Mouse (Mus musculus) gastrocnemius, postnatal 14 days (tissue): ENCODE measurements around the gene Vps50. TPM values are rescaled to one million over a fixed set of nuclear protein-coding genes. Genes with fewer than 3 reads are reported as not detected.
"Not testable (repeated sequence)": the region's sequence is repeated elsewhere in the genome, so short reads cannot be mapped to it uniquely, and the experiment has no call there.

Source experiments
- DNase-seq: peaks from one replicate; pipeline ENCODE4 v3.0.0; 2021; ENCODE audit warnings: mixed read lengths
- intact Hi-C: fragments of 180-260 bp; cut with DNase I; formaldehyde crosslinking; loops from one replicate; pipeline ENCODE4 v1.15.1; 2025; ENCODE audit warnings: low total_unique reads
- long read RNA-seq, 2 experiments: library from polyadenylated mRNA; stranded (forward); transcript quantifications; one replicate each; pipeline ENCODE4 v2.0.0; 2021
- total RNA-seq, 2 experiments: library from RNA; stranded (reverse); gene quantifications; 2 replicates each; pipeline ENCODE4 v1.2.3; 2021

Vps50 gene
- 10 to 100 TPM; 13.9 to 15.1 TPM for total RNA-seq
- long read RNA-seq, experiment 1, transcript Vps50-201 (28 exons, 3,788 nt) = major isoform, 6 of 13 reads
- long read RNA-seq, experiment 1, partial matches to known transcripts = 1 of 13 reads
- long read RNA-seq, experiment 1, other reads (novel, unspliced or antisense) = 4 of 13 reads
- long read RNA-seq, experiment 2, full-length matches to known transcripts = 19 of 24 reads
- long read RNA-seq, experiment 2, partial matches to known transcripts = 4 of 24 reads
- long read RNA-seq, experiment 2, other reads (novel, unspliced or antisense) = 1 of 24 reads

DNA sequence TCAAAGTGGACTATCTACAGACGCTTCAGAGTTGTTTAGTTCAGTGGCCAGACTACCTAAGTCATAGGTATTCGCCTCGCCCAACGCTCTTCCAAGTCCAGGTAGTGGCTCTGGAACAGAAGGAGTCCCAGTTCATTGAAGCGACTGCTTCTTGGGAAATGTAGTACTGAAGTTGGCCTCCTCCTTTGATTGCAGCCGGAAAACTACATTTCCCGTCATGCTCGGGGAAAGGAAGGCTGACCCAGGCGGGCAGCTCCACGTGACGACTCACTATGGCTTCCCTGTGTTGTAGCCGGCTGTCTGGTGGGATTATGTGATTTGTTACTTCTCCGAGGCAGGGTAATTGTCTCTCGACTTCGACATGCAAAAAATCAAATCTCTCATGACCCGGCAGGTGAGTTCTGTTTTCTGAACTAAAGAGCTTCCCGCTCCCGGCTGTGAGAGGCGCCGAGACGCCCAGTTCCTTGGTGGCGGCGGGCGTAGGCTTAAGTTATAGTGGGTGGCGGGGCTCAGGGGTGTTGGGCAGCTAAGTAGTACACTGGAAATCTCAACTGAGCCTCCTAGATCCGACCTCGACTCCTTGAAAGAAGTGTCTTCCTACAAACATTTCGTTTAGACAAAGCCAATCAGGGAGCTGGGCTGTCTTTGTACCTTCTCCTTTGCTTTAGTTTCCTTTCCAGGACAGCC lies at the start of gene Vps50, which contains the start of gene Hepacam2:
Gene Vps50, plus strand, starts transcription at position 221 of the 687 bp plus-strand sequence.
Gene Hepacam2, minus strand, starts transcription at position 137 of the 687 bp plus-strand sequence.
- intact Hi-C loops = no loop called here

DNA sequence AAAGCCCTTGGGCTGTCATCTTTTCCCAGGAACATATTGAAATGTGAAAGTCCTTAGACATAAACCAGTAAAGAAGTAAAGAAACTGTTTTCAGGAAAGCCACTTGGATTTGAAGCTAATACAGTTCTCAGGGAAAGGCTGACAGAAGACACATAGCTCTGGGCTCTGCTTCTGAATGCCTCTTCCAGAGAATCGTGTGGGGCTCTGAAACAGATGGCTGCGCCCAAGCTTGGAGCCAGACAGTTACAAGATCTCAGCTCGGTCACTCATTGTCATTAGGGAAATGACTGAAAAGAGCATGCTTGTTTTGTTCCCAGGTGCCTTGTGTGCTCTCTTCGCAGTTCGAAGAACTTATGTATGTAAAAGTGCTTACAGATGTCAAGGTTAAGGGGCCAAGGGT lies 43.8 kb upstream of the Vps50 start:
- intact Hi-C loops = no loop called here
- DNase-seq = no peak

More for the DNA sequence above, at the start of gene Vps50, which contains the start of gene Hepacam2:
- peak; percentile 86 for DNase-seq

DNA sequence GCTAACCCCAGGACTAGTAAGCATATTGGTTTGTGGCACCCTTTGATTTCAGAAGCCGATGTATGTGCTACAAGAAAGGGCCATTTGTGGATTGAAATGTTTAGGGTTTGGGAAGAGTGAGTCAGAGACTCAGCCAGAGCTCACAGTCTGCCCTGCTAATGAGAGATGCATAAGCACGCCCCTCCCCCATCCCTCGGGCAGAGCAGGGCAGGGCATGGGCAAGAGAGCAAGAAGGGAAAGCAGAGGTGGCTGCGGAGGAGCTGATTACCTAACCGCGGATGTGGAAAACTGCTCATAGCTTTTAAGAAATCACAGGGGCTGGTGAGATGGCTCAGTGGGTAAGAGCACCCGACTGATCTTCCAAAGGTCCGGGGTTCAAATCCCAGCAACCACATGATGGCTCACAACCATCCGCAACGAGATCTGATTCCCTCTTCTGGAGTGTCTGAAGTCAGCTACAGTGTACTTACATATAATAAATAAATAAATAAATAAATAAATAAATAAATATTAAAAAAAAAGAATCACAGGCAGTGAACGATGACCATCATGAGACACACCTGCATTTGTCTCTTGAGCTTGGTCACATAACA lies 42.1 kb upstream of the Vps50 start:
- intact Hi-C loops = no loop called here
- no peak for DNase-seq

DNA sequence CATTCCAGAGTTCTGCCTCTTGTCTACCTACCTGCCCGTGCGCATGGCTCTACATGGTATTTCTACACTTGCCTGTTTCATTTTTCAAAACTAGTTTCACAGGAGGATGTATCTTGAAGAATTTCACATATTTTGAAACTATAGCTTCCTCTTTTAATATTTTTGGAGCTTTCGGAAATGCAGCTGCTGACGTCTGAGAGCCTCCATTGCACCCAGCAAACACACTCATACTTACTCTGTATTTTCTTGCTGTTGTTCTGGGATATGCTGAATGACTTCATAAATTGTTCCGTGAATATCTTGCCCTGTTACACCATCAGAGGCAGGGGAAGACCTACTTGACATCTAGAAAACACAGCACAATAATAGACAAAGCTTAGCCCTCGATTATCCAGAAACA lies 35.2 kb upstream of the Vps50 start:
- intact Hi-C loops = no loop called here
- no peak for DNase-seq

DNA sequence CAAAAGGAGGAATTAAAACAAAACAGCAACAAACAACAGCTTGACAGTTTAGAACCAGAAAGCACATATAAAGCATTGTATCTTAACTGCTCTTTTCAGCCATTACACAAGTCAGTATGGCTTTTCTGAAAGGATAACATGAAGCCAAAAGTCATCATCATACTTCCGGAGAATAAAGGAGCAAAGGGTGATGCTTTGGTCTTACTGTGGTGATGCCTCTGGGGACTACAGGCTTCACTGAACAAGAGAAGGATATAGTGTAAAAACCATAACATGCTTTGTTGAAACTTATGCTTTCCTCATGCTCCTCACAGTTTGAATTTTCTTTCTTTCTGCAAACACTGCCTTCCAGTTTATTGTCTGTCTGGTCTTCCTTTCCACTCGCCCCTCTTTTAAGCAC lies 34.6 kb upstream of the Vps50 start:
- intact Hi-C loops = no loop called here
- no peak for DNase-seq

DNA sequence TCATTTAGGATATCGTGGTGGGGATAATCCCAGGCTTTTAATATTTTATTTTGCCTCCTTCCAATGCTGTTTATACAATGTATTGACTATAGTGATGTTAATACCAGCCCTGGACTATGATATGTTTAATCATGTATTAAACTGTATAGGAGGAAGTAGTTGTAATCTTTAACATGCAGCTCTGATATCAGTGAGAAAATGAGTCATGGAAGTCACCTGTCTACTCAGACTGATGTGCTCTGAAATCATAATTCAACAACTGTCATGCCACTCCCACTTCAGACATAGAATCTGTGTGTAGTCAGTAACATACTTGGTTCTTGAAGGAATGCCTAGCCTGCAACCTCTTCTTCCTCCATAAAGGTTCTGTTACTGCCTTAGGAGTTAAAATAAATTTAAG lies 29.6 kb upstream of the Vps50 start:
- no peak for DNase-seq
- intact Hi-C loops = no loop called here

DNA sequence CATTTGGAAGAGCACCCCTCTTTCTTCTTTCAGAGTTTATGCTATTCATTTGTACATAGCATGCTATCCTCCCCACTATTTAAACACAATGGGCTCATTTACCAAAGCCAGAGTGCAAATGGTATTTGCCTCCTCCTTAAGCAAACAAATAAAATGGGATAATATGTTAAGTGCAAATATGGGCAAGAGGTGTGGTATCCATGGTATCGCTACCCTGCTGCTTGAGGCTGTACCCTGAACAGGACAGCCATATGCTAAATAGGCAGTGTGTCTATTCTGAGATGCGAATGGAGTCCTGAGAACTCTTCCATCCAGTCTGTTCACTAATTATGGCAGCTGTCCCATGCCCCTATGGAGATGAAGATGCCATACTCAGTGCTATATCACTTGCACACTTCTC lies 27.5 kb upstream of the Vps50 start:
- DNase-seq = no peak
- intact Hi-C loops = no loop called here

DNA sequence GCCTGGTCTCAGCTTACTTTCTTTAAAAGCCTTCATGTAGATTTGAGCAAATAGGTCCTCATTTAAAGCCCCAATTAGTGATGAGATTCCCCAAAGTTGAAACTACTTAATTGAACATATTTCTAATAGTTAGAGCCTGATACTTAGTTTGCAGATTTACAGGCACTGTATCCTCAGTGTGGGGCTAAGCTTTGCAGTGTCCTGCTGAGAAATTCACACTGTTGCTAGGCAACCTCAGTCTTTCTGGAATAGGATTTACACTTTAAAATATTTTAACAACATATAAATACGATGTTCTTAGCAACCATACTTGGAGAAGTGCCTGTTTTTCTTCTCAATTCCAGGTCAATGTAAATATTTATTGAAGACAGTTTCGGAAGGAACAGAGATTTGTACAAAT lies 21.9 kb upstream of the Vps50 start:
- DNase-seq = no peak
- intact Hi-C loops = no loop called here

DNA sequence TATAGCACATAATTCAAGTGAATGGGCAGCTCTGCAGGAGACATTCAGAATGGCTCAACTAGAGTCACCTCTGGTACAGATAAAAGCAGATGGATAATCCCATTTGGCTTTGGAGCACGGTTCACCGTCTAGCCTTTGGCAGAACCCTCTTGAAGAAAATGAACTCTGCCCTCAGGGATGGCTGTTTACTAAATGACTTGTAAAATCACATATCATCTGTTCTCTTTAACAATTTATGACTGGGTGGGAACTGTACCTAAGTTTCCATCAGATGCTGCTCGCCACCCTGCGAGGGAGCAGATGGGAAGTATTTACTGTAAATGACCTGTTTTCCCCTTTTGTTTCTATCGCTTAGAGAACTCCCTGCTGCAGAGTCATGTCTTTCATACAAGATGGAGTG lies 18.3 kb upstream of the Vps50 start:
- intact Hi-C loops = no loop called here
- no peak for DNase-seq

DNA sequence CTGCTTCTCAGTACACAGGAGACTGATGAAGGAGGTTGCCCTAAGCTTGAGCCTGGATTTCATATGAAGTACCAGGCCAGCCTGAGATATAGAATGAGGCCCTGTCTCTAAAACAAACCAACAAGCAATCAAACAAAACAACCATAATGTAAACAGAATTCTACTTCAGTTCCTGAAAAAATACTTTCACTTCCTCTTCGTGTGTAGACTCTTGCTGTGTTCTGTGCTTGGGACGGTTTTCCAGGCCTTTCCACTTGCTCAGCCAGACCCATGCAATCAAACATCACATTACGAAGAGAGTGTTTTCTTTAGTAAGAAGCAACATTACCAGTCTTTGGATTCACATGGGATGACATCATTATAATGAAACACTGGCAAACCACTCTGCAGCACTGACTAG lies 16.5 kb upstream of the Vps50 start:
- DNase-seq = no peak
- intact Hi-C loops = no loop called here

DNA sequence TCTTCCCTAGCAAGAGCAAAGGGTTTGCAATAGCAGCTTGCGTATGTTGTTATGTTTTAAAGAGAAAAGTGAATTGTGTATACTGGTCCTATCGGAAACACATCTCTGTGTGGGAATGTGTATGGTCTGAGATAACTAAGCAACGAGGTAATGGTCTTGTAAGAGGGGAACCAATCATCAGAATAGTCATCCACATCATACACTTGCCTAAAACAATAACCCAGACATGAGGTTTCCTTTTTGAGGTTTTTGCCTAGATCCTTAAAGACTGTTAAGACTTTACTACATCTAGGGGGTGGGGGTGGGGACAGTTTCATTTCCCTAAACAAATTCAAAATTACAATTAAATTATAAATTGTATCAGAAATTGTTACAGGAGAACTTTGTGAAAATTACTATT lies 13.0 kb upstream of the Vps50 start:
- DNase-seq = no peak
- intact Hi-C loops = no loop called here

DNA sequence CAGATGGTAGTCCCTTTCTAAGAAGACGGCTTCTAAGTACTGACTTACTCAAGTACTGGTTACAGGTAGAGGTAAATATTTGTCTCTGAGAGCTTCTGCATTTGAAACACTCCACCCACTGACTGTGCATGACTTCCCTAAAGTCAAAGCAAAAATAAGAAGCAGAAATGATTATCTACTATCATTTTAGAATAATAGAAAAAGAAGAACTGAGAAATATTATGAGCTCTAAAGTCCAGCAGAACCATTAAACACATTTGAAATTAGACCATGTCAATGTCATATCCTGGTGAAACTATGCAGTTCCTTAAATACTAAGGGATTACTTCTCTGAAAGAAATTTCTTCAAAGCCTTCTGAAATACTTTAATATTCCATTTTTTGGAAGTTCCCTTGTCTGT lies 10.8 kb upstream of the Vps50 start:
- intact Hi-C loops = no loop called here
- no peak for DNase-seq

DNA sequence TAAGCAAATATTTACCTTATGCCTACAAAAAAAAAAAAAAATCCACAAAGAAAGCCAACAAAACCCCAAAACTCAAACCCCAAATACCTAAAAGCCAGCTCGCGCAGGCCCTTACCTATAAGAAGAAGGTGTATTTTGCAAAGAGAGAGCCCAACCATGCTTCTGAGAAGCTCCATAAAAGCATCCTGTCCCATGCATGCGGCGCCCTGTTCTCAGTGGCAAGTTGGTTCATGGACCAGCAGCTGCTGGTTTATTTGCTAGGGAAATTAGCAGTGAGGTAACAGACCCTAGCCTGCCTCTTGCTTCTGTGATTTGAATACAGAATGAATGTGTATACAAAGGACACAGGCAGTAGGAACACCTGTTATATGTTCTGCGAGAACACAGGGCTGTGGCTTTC lies 3.9 kb upstream of the Vps50 start:
- intact Hi-C loops = no loop called here
- no peak for DNase-seq

DNA sequence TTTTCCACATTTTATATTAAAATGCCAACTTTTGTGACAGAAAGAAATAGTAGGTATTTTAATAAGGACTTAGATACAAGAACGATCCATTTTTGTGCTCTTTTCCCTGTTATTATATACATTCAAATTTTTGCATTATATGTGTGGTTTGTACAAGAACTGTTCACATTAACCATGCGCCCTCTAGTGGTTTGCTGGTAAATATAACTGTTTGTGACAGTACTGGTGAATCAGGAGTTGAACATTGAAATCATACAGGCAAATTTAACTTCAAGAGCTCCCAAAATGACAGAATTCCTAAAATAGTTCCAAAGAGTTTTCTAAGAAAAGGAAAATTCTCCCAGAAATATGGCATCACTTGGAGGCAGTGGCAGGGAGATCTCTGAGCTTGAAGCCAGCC lies 2.0 kb upstream of the Vps50 start:
- no peak for DNase-seq
- intact Hi-C loops = no loop called here

DNA sequence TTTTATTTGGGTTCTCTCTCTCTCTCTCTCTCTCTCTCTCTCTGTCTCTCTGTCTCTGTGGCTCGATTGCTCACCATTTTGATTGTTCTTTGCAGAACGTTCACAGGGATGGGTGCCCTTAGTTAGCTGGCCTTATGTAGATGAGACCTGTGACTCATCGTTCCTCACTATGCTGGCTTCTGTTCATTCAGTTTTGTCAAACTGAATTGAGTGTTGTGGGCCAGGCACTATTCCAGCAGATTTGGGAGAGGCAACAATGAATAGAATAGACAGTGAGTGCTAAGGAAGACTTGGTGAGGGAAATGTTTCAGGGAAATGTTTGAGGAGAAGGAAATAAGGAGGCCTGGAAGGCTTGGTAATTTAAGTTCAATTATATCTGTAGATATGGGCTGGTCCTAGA lies 2.1 kb downstream of the Vps50 start:
- no peak for DNase-seq
- intact Hi-C loops = no loop called here

DNA sequence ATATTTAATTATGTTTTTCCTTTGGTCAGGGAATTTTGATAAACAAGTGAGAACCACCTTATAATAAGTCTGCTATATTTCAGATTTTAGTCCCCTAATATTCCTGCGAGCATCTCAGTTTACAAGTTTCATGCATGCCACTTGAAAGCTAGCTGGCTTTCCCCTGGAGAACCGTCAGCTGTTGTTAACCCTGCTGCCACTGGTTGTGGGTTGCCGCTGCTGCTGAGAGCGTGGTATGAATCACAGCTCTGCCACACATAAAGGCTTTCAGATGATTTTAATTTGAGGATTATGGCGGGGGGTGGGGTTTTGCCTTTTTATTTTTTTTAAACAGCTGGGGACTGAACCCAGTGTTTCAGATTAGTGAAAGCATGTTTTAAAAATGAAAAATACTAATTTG lies 7.1 kb downstream of the Vps50 start:
- intact Hi-C loops = no loop called here
- no peak for DNase-seq

DNA sequence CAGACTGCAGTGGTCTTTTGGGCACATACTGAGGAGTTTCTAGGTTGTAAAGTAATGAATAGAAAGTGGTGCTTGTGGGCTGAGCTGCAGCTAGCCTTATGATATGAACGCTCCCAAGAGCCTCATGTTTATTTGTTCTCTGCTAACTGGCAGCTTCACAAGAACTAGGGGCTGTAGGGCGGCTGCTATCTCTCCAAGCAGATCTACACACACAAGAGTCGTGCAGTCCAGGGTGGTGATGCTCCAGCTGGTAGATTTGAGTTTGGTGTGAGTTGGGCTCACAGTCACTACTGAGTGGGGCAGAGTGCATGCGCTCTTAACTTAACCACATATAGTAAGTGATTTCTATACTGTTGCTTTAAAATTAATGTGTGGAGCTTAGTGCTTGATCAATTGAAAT lies 8.9 kb downstream of the Vps50 start:
- no peak for DNase-seq
- intact Hi-C loops = no loop called here

DNA sequence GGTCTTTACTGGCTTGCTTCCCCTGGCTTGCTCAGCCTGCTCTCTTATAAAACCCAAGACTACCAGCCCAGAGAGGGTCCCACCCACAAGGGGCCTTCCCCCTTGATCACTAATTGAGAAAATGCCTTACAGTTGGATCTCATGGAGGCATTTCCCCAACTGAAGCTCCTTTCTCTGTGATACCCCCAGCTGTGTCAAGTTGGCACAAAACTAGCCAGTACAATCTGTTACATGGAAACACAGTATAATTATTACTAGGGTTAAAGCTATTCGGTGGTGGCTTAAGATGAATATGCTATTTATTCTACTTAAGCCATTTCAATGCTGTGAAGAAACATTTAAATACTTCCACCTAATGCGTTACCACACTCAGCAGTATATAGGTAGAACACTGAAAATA lies 10.0 kb downstream of the Vps50 start:
- intact Hi-C loops, DNase-seq: not testable (repeated sequence)

DNA sequence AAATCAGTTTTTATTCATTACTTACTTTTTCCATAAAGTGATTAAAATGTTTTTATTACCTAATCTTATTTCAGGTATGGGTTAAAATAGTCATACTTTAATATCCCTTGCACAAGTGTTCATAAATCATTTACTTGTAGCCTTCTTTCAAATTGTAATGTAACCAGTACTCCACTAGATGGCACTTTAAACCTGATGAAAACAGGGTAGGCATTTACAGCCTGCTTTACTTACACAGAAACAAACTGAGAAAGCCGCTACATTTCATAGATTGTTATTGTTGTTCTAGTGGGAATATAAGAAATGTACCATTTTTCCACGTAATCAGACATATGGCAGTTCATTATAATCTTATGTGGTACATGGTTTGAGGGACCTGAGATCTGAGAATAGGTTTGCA lies 11.6 kb downstream of the Vps50 start:
- DNase-seq = no peak
- intact Hi-C loops = no loop called here

DNA sequence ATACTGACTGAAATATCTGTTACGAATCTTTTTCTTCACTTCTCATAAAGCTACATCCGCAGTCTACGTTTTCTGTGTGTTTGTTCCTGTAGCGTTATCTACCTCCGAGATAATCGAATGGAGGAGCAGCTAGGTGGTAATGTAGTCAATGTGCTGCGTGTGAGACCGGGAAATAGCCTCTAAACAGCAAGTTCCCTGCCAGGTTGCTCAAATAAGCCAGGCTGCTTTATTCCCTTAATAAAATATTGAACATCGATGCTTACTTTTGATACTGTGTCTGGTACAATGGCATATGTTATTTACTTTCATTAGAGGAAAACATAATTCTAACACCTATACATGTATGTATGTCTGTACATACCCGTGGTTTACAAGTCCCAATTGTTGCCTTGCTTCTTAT lies 12.9 kb downstream of the Vps50 start:
- DNase-seq = no peak
- intact Hi-C loops = no loop called here

DNA sequence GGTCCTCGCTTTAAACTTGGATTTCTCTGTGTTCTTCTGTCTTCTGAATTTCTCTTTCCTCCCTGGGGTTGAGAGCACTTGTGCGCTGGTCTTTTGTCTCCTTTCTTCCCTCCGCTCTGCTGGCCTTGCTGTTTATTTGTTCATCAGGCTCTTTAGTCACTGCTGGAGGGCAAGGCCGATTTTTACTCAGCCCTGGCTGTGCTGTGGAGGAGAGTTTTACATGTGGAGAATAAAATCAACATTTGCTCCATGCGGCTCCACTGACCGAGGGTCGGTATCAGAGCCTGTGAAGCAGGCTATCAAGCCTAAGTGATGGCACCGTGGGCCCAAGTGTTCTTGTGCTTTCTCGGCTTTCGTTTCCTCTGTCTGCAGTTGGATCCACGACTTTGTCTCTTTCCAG lies 13.4 kb downstream of the Vps50 start:
- intact Hi-C loops = no loop called here
- DNase-seq = no peak
